Mouse (Mus musculus) urinary bladder, postnatal 10 days (tissue): Measurements from ENCODE around the gene Gm20422.

Experiments
- DNase-seq: peaks from one replicate; pipeline ENCODE4 v3.0.0; 2022; ENCODE audit warnings: low spot score

Gm20422 gene

GRCm38 (mm10) chr8:69774503-69775148 is at the start of gene Gm20422:
Gene Gm20422 (minus strand): TSS chr8:69774886.
- peak; percentile 44 for DNase-seq

DNA sequence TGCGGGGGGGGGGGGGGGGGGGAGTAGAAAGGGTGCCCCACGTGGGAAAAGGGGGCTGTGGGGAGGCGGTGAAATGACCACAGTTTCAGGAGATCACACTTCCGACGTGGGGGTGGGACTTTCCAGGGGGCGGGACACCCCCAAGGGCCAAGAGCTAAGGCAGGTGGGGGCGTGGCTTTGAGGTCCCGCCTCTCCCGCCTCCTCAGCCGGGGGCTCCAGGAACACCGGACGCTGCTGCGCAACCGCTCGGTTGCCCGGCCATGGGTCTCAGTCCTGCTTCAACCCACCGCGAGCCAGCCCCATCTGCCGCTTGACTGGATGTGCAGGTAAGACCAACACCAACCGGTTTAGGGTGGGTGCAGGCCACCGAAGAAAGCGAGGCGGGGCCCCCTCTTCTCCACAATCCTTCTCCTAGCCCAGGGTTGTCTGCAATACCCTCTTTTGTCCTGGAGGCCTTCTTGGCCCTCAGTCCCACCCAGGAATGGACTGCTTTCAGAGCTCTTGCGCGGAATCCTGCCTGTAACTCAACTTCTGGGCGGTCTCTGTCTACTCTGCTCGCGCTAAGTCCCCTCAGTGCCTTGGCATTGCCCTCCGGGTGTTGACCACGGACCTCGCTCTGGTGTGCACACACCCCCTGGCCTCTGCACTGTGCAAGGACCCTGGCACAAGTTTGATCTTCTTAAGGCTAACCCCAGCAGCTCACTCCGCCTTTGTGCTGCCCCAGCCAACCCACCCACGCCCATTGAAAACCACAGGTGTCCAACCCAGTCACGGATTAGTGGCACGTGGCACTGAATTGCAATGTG is 47.9 kb upstream of the Gm20422 start, which contains the start of gene Lpar2:
Lpar2 (plus strand) TSS at position 44 of the 806 bp plus-strand sequence.
- DNase-seq: no peak

GRCm38 (mm10) chr8:69821971-69822385 is 47.3 kb upstream of the Gm20422 start:
- no peak for DNase-seq

GRCm38 (mm10) chr8:69820466-69820865 is 45.8 kb upstream of the Gm20422 start:
- no peak for DNase-seq

DNA sequence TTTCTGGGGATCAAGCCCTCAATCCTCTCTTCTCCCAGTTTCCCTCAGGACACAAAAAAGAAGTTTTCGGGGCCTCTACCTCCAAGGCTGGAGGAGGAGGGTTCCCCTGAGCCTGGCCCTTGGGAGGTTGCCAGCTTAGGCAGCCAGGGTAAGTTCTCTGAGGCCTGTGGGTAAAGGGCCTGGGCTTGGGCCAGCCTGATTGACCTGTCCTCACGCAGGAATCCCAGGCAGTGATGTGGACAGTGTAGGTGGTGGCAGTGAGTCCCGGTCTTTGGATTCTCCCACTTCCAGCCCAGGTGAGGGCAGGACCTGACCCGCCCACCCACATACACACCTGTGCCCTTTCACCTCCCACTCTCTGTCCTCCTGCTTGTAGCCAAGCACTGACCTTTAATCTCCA is 40.7 kb upstream of the Gm20422 start:
- no peak for DNase-seq

DNA sequence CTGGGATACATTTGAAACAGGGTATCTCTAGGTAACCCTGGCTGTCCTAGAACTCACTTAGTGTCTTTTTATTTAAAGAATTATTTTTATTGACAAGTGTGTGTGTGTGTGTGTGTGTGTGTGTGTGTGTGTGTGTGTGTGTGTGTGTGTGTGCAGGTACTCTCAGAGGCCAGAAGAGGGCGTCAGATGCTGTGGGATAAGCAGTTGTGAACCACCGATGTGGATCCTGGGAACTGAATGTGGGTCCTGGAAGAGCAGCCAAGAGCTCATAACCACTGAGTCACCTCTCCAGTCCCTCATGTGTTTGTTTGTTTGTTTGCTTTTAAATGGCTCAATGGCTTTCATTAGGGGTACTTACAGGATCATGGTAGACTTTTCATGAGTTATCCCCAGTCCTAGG is 40.2 kb upstream of the Gm20422 start:
- DNase-seq: no peak

DNA sequence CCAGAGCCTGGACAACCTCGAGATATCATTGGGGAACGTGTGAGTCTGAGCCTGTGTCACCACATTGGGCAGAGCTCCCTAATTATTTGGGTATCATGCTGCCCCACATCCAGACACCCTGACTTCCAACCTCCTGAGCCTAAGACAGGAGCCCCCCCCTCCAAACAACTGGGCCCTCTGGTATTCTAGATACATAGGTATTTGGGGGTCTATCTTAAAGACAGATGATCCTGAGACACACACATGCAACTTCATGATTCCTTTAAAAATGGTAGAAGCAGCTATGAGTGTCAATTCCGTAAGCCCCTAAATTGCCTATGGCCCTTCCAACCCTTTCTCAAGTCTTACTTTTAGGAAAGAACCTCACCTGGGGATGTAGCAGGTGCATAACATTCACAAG is 35.1 kb upstream of the Gm20422 start:
- DNase-seq: no peak

- DNase-seq: no peak
These were observed 34.2 kb upstream of the Gm20422 start for GRCm38 (mm10) chr8:69808864-69809403.

DNA sequence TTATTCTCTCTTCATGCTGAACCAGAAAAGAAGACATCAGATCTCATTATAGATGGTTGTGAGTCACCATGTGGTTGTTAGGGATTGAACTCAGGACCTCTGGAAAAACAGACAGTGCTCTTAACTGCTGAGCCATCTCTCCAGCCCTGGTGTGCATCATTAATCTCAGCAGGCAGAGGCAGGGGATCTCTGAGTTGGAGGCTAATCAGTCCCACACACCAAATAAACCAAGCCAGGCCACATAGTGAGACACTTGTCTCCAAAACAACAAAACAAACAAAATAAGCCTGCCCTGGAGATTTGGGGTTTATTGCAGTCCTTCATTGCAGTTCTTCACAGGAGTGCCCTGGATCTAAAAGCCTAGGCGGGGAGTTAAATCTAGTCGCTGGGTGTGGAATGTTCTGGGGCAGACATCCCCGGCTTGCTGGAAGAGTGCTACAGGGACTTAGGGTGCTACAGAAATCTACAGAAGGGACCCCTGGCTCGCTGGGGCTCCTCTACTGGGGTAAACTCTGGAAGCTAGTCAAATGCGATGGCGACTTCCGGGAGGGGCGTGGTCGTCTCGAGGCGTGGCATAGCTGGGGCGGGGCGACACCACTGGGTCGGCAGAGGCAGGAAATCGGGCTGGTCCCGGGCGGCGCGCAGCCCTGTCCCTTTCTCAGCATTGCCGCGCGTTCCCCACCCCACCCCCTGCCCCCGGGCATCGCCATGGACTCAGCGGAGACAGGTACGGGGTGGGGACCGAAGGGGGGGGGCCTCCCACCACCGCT is 33.6 kb upstream of the Gm20422 start, which contains the start of gene Gmip:
Gmip (plus strand) TSS at position 586 of the 770 bp plus-strand sequence.
- DNase-seq: no peak

GRCm38 (mm10) chr8:69807236-69807635 is 32.5 kb upstream of the Gm20422 start:
- no peak for DNase-seq

- peak; percentile 9 for DNase-seq
These were observed 30.8 kb upstream of the Gm20422 start for GRCm38 (mm10) chr8:69805491-69805890.

GRCm38 (mm10) chr8:69805086-69805485 is 30.4 kb upstream of the Gm20422 start:
- peak; percentile 11 for DNase-seq

DNA sequence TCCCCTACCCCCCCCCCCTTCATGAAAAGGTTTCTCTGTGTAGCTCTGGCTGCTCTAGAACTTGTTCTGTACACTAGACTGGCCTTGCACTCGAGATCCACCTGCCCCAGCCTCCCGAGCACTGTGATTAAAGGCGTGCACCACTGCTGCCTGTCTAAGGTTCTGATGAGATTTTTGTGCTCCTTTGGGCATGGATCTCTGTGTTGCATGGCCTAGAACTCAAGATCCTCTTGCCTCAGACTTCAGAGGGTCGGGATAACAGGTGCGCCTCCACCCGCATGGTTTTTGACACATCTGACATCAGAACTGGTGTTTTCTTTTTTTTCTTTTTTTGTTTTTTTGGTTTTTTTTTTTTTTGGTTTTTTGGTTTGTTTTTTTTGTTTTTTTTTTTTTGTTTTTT is 29.9 kb upstream of the Gm20422 start:
- no peak for DNase-seq

- peak; percentile 7 for DNase-seq
These were observed 28.7 kb upstream of the Gm20422 start for GRCm38 (mm10) chr8:69803366-69803765.

DNA sequence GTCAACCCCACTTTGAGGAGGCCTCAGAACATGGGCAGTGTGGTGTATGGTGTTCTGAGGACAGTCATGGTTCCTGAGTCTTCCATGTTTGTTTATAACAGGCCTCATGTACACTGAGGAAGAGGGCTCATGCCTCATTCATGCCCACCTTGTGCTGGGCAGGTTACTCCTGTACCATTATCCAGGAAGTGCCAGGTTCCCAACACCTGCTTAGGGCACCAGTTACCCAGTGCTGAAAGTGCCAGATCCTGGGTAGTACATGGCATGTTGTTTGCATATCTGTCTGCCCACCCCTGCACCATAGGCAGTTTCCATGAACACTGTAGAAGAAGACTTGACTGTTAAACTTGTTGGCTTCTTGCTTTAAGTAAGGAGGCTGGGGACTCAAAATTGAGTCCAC is 27.5 kb upstream of the Gm20422 start:
- peak; percentile 3 for DNase-seq

GRCm38 (mm10) chr8:69801796-69802195 is 27.1 kb upstream of the Gm20422 start:
- DNase-seq: peak; percentile 3

DNA sequence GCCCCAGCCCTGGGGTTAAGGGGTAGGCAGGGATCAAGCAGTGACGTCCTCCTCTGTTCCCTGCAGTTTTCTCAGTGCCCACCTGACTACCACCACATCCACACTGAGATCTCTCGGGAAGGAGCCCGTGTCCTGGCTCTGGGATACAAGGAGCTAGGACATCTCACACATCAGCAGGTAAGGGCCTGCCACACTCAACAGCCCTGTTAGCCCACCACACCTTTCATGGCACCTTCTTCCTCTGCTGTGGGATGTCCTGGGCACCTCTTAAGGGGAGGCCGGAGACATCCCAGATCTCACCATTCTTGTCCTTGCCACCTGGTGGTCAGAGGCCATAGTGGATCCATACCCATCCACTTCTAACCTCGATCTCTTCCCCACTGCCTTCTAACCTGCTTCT is 25.3 kb upstream of the Gm20422 start:
- DNase-seq: no peak

DNA sequence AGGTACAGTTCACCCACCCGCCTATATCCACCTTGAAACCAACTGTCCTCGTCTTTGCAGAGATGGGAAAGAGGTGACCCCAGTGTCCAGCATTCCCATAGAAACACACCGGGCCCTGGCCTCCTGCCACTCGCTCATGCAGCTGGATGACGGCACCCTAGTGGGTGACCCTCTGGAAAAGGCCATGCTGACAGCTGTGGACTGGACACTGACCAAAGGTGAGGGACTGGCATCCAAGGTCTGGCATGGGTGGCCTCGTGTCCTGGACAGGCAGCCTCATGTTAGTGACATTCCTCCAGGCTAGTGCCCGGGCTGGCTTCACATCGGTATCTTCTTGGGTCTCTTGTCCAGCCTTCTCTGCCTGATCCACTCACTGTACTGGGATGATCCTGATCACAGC is 24.6 kb upstream of the Gm20422 start:
- peak; percentile 8 for DNase-seq

DNA sequence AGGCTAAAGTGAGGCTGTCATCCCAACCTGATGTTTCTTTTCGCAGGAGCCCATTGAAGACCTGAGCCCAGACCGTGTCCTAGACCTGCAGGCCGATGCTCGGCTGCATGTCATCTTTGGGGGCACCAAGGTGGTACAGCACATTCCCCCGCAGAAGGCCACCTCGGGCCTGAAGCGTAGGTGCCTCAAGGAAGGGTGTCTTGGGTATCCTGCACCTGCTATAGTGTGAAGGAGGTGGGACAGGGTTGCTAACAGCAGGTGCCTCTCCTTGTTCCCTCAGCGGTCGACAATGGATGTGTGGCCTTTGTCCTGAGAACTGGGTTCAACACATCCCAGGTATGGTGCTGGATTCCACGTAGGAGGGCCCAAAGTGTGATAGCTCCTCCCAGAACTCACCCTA is 23.0 kb upstream of the Gm20422 start:
- DNase-seq: peak; percentile 6

DNA sequence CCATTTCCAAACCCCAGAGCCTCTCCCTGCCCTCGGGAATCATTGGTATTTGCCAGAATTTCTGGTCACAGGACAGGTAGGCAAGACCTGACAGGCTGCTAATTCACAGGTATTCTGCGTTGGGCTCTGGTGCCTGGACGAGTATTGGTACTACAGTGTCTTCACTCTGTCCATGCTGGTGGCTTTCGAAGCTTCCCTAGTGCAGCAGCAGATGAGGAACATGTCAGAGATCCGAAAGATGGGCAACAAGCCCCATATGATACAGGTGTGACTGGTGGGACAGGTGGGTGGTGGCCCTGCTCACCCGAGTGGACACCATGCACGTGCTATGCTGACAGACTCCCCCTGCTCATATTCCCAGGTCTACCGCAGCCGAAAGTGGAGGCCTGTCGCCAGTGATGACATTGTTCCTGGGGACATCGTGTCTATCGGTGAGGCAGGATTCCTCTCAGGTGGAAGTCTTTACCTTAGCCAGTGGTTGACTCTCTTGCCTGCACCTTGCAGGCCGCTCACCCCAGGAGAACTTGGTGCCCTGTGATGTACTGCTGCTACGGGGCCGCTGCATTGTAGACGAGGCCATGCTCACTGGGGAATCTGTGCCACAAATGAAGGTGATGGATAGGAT is 22.1 kb upstream of the Gm20422 start:
- peak; percentile 6 for DNase-seq

DNA sequence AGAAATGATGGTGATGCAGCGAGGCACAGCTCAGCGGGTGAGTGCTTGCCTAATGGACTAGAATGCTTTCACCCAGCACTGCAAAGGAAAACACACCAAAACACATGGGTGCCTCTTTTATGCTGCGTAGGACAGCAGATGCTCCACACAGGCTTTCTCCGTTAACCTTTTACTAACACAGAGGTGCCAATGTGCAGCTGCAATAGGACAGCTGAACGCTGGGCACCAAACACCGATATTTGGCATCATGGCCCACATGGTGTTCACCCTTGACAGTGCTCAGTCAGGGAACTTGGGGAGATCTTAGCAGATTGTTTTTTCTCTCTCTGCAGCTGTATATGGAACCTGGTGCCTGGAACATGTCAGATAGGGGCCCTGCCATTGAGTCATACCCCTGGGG is 20.2 kb upstream of the Gm20422 start:
- no peak for DNase-seq

- no peak for DNase-seq
These were observed 19.4 kb upstream of the Gm20422 start for GRCm38 (mm10) chr8:69794096-69794495.
